Mouse (Mus musculus): ENCODE results near the gene Relt. TPM values are rescaled to one million over a fixed set of nuclear protein-coding genes. Genes with fewer than 3 reads are reported as not detected.

The Relt gene
- total RNA-seq, 1 experiment from 2014 or later, result 16.6 TPM

- ATAC-seq (replicated peaks in 1 of 2; ENCODE audit: insufficient read depth in 1 of 2, low FRiP score in 2 of 2, low TSS enrichment in 1 of 2, low read depth in 1 of 2, poor library complexity in 2 of 2, severe bottlenecking in 2 of 2), result no peak
Measured at GRCm38 (mm10) chr7:100835168-100835567, 28.1 kb downstream of the Relt start.

DNA sequence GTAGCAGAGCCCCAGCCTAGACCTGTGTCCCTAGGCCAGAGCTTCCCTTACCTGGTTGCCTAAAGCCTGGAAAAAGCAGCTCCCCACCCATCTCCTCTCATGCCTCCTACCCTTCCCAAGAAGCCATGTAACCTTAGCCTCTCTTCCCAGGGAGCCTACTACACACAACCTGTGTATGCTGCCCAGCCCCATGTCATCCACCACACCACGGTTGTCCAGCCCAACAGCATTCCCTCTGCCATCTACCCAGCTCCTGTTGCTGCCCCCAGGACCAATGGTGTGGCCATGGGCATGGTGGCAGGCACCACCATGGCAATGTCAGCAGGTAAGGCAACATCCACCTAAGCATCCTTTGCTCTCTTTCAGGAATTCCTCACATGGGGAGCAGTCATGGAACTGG lies 29.4 kb downstream of the Relt start:
- no peak for ATAC-seq (replicated peaks in 1 of 2; ENCODE audit: insufficient read depth in 1 of 2, low FRiP score in 2 of 2, low TSS enrichment in 1 of 2, low read depth in 1 of 2, poor library complexity in 2 of 2, severe bottlenecking in 2 of 2)

GRCm38 (mm10) chr7:100828549-100828948 lies 34.7 kb downstream of the Relt start:
- no peak for ATAC-seq (replicated peaks in 1 of 2; ENCODE audit: insufficient read depth in 1 of 2, low FRiP score in 2 of 2, low TSS enrichment in 1 of 2, low read depth in 1 of 2, poor library complexity in 2 of 2, severe bottlenecking in 2 of 2)

DNA sequence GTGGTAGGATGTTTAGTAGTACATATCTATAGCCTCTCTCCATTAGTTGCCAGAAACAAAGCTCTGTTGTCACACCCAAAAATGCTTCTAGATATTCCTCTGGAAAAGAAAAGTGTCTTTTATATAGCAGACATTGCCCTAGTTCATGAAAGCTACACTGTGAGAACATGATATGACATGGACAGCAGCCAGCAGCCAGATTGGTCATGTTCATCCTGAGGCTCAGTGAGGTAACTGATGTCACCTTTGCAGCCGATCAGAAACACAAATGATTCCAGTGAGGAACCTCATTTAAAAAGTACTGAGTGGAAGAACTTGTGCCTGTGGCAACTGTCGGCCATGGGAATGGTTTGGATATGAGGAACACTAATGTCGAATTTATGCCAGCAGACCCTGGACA lies 38.6 kb downstream of the Relt start:
- ATAC-seq (replicated peaks in 1 of 2; ENCODE audit: insufficient read depth in 1 of 2, low FRiP score in 2 of 2, low TSS enrichment in 1 of 2, low read depth in 1 of 2, poor library complexity in 2 of 2, severe bottlenecking in 2 of 2), result no peak

- no peak for ATAC-seq (replicated peaks in 1 of 2; ENCODE audit: insufficient read depth in 1 of 2, low FRiP score in 2 of 2, low TSS enrichment in 1 of 2, low read depth in 1 of 2, poor library complexity in 2 of 2, severe bottlenecking in 2 of 2)
Measured at GRCm38 (mm10) chr7:100818401-100819064, 44.7 kb downstream of the Relt start.

GRCm38 (mm10) chr7:100817442-100817760 lies 45.8 kb downstream of the Relt start:
- ATAC-seq (replicated peaks in 1 of 2; ENCODE audit: insufficient read depth in 1 of 2, low FRiP score in 2 of 2, low TSS enrichment in 1 of 2, low read depth in 1 of 2, poor library complexity in 2 of 2, severe bottlenecking in 2 of 2), result no peak

GRCm38 (mm10) chr7:100816759-100817441 lies 46.3 kb downstream of the Relt start:
- ATAC-seq (replicated peaks in 1 of 2; ENCODE audit: insufficient read depth in 1 of 2, low FRiP score in 2 of 2, low TSS enrichment in 1 of 2, low read depth in 1 of 2, poor library complexity in 2 of 2, severe bottlenecking in 2 of 2), result no peak

- no peak for ATAC-seq (replicated peaks in 1 of 2; ENCODE audit: insufficient read depth in 1 of 2, low FRiP score in 2 of 2, low TSS enrichment in 1 of 2, low read depth in 1 of 2, poor library complexity in 2 of 2, severe bottlenecking in 2 of 2)
Measured at GRCm38 (mm10) chr7:100815900-100816570, 47.2 kb downstream of the Relt start.

GRCm38 (mm10) chr7:100812641-100813040 lies 50.6 kb downstream of the Relt start:
- no peak for ATAC-seq (replicated peaks in 1 of 2; ENCODE audit: insufficient read depth in 1 of 2, low FRiP score in 2 of 2, low TSS enrichment in 1 of 2, low read depth in 1 of 2, poor library complexity in 2 of 2, severe bottlenecking in 2 of 2)

DNA sequence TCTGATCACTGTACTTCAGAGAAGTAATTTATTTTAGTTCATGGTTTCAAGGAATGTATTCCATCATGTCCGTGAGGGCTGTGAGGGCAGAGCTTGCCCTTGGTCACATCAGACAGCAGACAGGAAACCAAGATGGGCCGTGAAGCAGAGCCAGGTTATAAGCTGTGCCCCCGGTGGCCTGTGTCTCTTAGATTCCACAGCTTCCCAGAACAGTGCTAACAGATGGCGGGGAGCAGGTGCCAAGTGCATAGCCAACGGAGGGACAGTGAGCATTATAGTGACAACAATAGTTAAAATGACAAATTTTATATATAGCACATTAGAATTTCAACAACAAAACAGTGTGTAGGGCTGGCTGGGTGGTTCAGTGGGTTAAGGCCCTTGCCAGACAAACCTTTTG lies 51.3 kb downstream of the Relt start:
- ATAC-seq (replicated peaks in 1 of 2; ENCODE audit: insufficient read depth in 1 of 2, low FRiP score in 2 of 2, low TSS enrichment in 1 of 2, low read depth in 1 of 2, poor library complexity in 2 of 2, severe bottlenecking in 2 of 2), result no peak

- ATAC-seq (replicated peaks in 1 of 2; ENCODE audit: insufficient read depth in 1 of 2, low FRiP score in 2 of 2, low TSS enrichment in 1 of 2, low read depth in 1 of 2, poor library complexity in 2 of 2, severe bottlenecking in 2 of 2), result no peak
Measured at GRCm38 (mm10) chr7:100805391-100805790, 57.9 kb downstream of the Relt start.

DNA sequence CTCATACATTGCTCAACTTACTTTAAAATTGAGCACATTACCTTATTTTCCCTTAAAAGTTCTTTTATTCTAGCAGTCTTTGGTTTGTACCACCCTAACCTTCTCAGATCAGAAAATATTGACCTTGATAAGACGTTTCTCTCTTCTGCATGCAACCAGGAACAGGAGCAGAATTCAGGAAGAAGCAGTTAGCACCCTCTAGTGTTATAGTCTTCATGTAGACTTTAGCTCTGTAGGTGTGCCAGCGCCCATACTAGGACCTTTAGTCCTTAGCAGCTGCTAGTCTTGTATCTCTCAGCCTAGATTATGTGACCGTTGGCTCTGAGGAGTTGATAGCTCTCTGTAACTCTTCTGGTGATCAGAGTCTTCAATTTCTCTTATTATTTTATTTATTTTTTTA lies 64.4 kb downstream of the Relt start:
- ATAC-seq (replicated peaks in 1 of 2; ENCODE audit: insufficient read depth in 1 of 2, low FRiP score in 2 of 2, low TSS enrichment in 1 of 2, low read depth in 1 of 2, poor library complexity in 2 of 2, severe bottlenecking in 2 of 2), result peak in 1 of 2 experiments; percentile 32; a peak in 1 of 4 replicates

Other genes with a start within 250 kb of the Relt start
- not detected in 2 replicates for gene Plekhb1, start 201.0 kb downstream of the Relt start, total RNA-seq (2017)
- 18.6 and 19.3 TPM in 2 replicates for gene Fam168a, start 156.8 kb downstream of the Relt start, total RNA-seq (2017)
- gene Arhgef17, start 68.7 kb upstream of the Relt start, total RNA-seq (2017), result 1.0 and 2.2 TPM in 2 replicates
- not detected in 2 replicates for gene P2ry6, start 111.2 kb upstream of the Relt start, total RNA-seq (2017)
- gene P2ry2, start 149.4 kb upstream of the Relt start, total RNA-seq (2017), result 10.1 and 13.9 TPM in 2 replicates
- gene Fchsd2, start 229.4 kb upstream of the Relt start, total RNA-seq (2017), result 136 and 172 TPM in 2 replicates